Mouse (Mus musculus): ENCODE measurements at regions not wholly inside any gene's neighbourhood (a gene's known extent, or its start where the extent isn't known, plus 50 kb on each side); places are given as distances from the start of the nearest gene placed in this dataset.

DNA sequence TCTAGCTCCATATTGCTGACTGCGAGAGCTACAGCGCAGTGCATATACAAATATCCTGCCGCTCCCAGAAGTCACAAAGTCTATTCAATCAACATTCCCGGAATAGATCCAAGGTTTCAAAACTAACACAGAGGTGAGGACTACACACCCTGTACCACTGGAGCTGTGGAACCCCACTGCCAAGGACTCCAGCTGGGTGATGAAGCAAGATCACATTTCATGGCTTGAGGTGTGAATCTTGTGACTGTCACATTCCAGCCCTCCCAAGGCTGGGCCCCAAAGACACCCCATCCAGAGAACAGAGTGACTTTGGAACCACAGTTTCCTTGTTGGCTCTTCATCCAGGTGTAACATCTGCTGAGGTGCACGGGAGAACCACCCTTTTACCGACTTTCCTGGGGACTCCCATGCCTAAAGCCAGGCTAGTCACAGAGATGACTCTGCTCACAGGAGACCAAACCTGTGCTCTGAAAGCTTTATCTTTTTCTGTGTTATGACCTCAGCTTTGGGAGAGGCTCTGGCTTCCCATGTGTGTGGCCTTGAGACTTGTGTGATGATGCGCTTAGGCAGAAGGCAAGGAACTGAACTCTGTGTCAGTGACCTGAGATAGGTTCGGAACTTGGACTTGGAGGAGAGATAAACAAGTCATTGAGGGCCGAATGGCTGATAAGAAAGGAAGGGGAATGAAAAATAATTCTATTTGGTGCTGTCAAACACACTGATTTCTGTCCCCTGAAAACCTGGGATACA, 82.4 kb downstream of the Gm33543 start:
- no peak for TF ChIP-seq CTCF (IDR thresholded peaks at IDR 0.05; ENCODE audit: extremely low read depth, insufficient read depth, insufficient read length, insufficient replicate concordance)
- no peak for TF ChIP-seq POLR2A (IDR thresholded peaks at IDR 0.05; ENCODE audit: low read depth, low read length)
- H3K27ac ChIP-seq (ENCODE audit: insufficient read depth, low read length), result no peak overlapping the region
- no peak overlapping the region for H3K4me3 ChIP-seq (ENCODE audit: extremely low read depth, insufficient read depth, insufficient read length)
- 95% methylated on average over 9 of the region's 9 CpGs for WGBS
- H3K36me3 ChIP-seq (ENCODE audit: control insufficient read depth, insufficient read depth, low read length), result no peaks in the 10 kb centered on the region
- no peaks in the 10 kb centered on the region for H3K27me3 ChIP-seq (ENCODE audit: control insufficient read depth, insufficient read depth, low read length)
- no peaks in the 10 kb centered on the region for H3K4me1 ChIP-seq (ENCODE audit: control insufficient read depth, insufficient read depth, insufficient read length)
- no peak for DNase-seq (ENCODE audit: low read depth in 1 of 2, low spot score in 2 of 2)

DNA sequence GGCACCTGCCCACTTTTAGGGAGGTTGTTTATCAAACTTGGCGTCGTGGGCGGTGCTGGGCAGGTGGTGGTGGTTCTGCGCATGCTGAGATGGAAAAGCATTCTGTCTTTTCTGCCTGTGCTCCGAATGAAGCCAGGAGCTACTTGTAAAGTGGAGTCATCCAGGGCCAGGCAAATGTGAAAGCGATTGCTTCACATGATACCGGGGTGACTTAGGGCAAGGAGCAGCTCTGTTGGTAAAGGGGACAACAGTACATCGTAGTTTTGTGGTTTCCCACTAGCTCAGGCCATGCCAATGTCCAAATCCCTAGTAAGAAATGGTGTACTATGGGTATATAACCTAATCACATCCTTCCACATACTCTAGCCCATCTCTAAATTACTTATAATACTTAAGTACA, 84.5 kb downstream of the Gm33543 start:
- no peak overlapping the region for H3K27ac ChIP-seq (ENCODE audit: insufficient read depth, low read length)
- DNase-seq (ENCODE audit: low read depth in 1 of 2, low spot score in 2 of 2), result no peak
- no peak overlapping the region for H3K4me3 ChIP-seq (ENCODE audit: extremely low read depth, insufficient read depth, insufficient read length)
- no peaks in the 10 kb centered on the region for H3K27me3 ChIP-seq (ENCODE audit: control insufficient read depth, insufficient read depth, low read length)
- WGBS, result 90% methylated on average over 8 of the region's 8 CpGs
- TF ChIP-seq CTCF (IDR thresholded peaks at IDR 0.05; ENCODE audit: extremely low read depth, insufficient read depth, insufficient read length, insufficient replicate concordance) (no peak), POLR2A (IDR thresholded peaks at IDR 0.05; ENCODE audit: low read depth, low read length) (no peak)
- no peaks in the 10 kb centered on the region for H3K4me1 ChIP-seq (ENCODE audit: control insufficient read depth, insufficient read depth, insufficient read length)
- no peaks in the 10 kb centered on the region for H3K36me3 ChIP-seq (ENCODE audit: control insufficient read depth, insufficient read depth, low read length)

DNA sequence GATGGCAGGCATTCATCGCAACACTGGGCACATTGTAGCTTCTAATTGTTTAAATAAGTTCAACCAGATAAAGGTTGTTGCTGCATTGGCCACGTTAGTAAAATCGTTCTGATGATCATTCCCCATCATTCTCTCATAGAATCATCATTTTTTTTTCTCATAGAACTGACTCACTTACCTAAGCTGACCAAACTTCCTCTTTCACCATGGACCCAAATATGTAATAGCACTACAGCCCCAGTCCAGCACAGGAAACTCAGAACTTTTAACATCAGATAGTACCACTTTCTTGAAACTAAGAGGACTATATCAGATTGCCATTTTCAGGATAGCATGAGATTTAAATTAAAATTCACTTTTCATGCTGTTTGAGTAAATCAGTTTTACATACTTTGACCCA, 82.2 kb upstream of the Anapc15-ps start:
- Histone ChIP-seq H3K27me3 (ENCODE audit: control insufficient read depth, insufficient read depth, low read length) (no peaks in the 10 kb centered on the region), H3K27ac (ENCODE audit: insufficient read depth, low read length) (no peak overlapping the region), H3K4me3 (ENCODE audit: extremely low read depth, insufficient read depth, insufficient read length) (no peak overlapping the region), H3K4me1 (ENCODE audit: control insufficient read depth, insufficient read depth, insufficient read length) (no peaks in the 10 kb centered on the region), H3K36me3 (ENCODE audit: control insufficient read depth, insufficient read depth, low read length) (no peaks in the 10 kb centered on the region)
- DNase-seq (ENCODE audit: low read depth in 1 of 2, low spot score in 2 of 2), result no peak
- WGBS, result 79% methylated on average over 3 of the region's 3 CpGs
- no peak for TF ChIP-seq CTCF (IDR thresholded peaks at IDR 0.05; ENCODE audit: extremely low read depth, insufficient read depth, insufficient read length, insufficient replicate concordance)
- no peak for TF ChIP-seq POLR2A (IDR thresholded peaks at IDR 0.05; ENCODE audit: low read depth, low read length)

DNA sequence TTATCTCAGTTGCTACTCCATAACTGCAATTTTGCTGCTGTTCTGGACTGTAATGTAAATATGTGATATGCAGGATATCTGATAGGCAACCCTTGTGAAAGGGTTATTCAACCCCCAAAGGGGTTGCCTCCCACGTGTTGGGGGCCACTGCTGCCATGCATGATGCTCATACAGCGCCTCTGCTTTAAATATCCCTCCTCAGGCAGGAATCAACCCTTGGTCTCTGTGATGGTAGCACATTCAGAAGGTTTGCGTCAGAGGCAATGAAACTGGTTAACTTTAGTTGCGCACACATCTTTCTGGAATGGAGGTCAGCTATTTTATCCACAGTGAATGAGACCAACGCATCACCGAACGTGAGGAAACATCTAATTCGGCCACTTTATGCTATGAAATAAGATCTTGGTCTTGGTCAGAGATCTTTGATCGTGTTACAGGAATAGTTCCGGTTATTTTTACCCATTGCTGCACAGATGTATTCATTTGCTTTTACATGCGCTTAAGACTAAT, 80.2 kb upstream of the Anapc15-ps start:
- Histone ChIP-seq H3K27me3 (ENCODE audit: control insufficient read depth, insufficient read depth, low read length) (no peaks in the 10 kb centered on the region), H3K4me3 (ENCODE audit: extremely low read depth, insufficient read depth, insufficient read length) (no peak overlapping the region), H3K4me1 (ENCODE audit: control insufficient read depth, insufficient read depth, insufficient read length) (no peaks in the 10 kb centered on the region), H3K27ac (ENCODE audit: insufficient read depth, low read length) (no peak overlapping the region), H3K36me3 (ENCODE audit: control insufficient read depth, insufficient read depth, low read length) (no peaks in the 10 kb centered on the region)
- TF ChIP-seq CTCF (IDR thresholded peaks at IDR 0.05; ENCODE audit: extremely low read depth, insufficient read depth, insufficient read length, insufficient replicate concordance) (no peak), POLR2A (IDR thresholded peaks at IDR 0.05; ENCODE audit: low read depth, low read length) (no peak)
- 91% methylated on average over 11 of the region's 11 CpGs for WGBS
- no peak for DNase-seq (ENCODE audit: low read depth in 1 of 2, low spot score in 2 of 2)

DNA sequence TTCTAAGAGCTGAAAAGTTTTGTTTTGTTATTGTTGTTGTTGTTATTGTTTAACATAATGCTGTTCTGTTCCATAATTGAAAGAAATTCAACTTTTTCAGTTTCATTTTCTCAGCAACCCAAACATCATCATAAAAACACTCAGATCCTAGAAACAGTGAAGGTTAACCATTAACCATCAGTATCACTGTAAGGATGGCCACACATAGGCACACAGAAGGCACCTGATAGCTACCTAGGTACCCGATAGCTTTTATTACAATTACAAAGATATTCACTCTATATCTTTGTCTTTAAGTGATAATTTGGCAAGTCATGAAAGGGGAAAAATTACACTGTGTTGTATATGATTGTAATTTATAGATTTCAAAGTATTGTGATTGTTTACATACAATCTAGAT, 75.1 kb upstream of the Anapc15-ps start:
- H3K36me3 ChIP-seq (ENCODE audit: control insufficient read depth, insufficient read depth, low read length), result no peaks in the 10 kb centered on the region
- H3K27ac ChIP-seq (ENCODE audit: insufficient read depth, low read length), result no peak overlapping the region
- no peaks in the 10 kb centered on the region for H3K27me3 ChIP-seq (ENCODE audit: control insufficient read depth, insufficient read depth, low read length)
- TF ChIP-seq CTCF (IDR thresholded peaks at IDR 0.05; ENCODE audit: extremely low read depth, insufficient read depth, insufficient read length, insufficient replicate concordance) (no peak), POLR2A (IDR thresholded peaks at IDR 0.05; ENCODE audit: low read depth, low read length) (no peak)
- DNase-seq (ENCODE audit: low read depth in 1 of 2, low spot score in 2 of 2), result no peak
- 98% methylated on average over 1 of the region's 1 CpGs for WGBS
- H3K4me1 ChIP-seq (ENCODE audit: control insufficient read depth, insufficient read depth, insufficient read length), result peaks cover 8% of the 10 kb centered on the region; the same call in 1 of the 2 replicates
- no peak overlapping the region for H3K4me3 ChIP-seq (ENCODE audit: extremely low read depth, insufficient read depth, insufficient read length)

DNA sequence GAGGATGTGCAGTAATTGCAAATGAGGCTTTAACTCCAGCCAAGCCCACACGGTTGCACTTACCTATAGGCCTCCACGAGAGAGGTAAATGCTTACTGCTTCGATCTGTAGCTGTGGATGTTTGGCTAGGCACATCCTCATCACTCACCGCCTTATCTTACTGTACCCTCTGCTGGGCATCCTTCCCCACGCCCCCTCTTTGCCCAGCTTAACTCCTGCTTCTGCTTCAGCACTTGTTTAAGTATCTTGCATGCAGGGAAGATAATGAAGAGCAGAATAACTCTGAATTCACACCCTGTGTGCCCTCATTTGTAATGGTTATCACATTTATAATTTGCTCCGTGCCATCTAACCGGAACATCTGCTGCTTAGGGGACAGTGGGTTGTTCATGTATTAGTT, 74.7 kb upstream of the Anapc15-ps start:
- Histone ChIP-seq H3K27ac (ENCODE audit: insufficient read depth, low read length) (no peak overlapping the region), H3K4me3 (ENCODE audit: extremely low read depth, insufficient read depth, insufficient read length) (no peak overlapping the region), H3K27me3 (ENCODE audit: control insufficient read depth, insufficient read depth, low read length) (no peaks in the 10 kb centered on the region), H3K4me1 (ENCODE audit: control insufficient read depth, insufficient read depth, insufficient read length) (peaks cover 8% of the 10 kb centered on the region; the same call in 1 of the 2 replicates), H3K36me3 (ENCODE audit: control insufficient read depth, insufficient read depth, low read length) (no peaks in the 10 kb centered on the region)
- no peak for TF ChIP-seq CTCF (IDR thresholded peaks at IDR 0.05; ENCODE audit: extremely low read depth, insufficient read depth, insufficient read length, insufficient replicate concordance)
- no peak for TF ChIP-seq POLR2A (IDR thresholded peaks at IDR 0.05; ENCODE audit: low read depth, low read length)
- no peak for DNase-seq (ENCODE audit: low read depth in 1 of 2, low spot score in 2 of 2)
- WGBS, result 83% methylated on average over 7 of the region's 7 CpGs
